Mouse (Mus musculus) heart, postnatal 0 days (tissue): ENCODE measurements around the gene Krt71. TPM values are rescaled to one million over a fixed set of nuclear protein-coding genes. Genes with fewer than 3 reads are reported as not detected.

Experiments used
- ATAC-seq: fragments of 200-750 bp; cut with Nextera tagmentation; 2 replicates; pipeline ENCODE4 v1.8.0; 2017; ENCODE audit warnings: low read depth, moderate number of reproducible peaks, moderate library complexity; ENCODE audit not compliant: insufficient read depth
- DNase-seq: peaks from one replicate; pipeline ENCODE4 v3.0.0-alpha.2; 2016; ENCODE audit warnings: low spot score
- H3K27ac ChIP-seq: fragments of 300-500 bp; sonication (generic); 2 replicates; pipeline ENCODE4 v1.5.1; 2014; ENCODE audit warnings: low read depth, mild to moderate bottlenecking
- H3K27me3 ChIP-seq: fragments of 300-500 bp; sonication (generic); 2 replicates; pipeline ENCODE4 v1.6.1; 2014; ENCODE audit warnings: low read length, mixed read lengths; ENCODE audit not compliant: control insufficient read depth, insufficient read depth
- H3K36me3 ChIP-seq: fragments of 300-500 bp; sonication (generic); replicated peaks from 2 replicates; pipeline ENCODE4 v1.6.1; 2014; ENCODE audit warnings: low read length, mixed read lengths; ENCODE audit not compliant: control insufficient read depth, insufficient read depth
- H3K4me1 ChIP-seq: fragments of 300-500 bp; sonication (generic); 2 replicates; pipeline ENCODE4 v1.6.1; 2014; ENCODE audit warnings: antibody characterized with exemption; ENCODE audit not compliant: control insufficient read depth, insufficient read depth
- H3K4me2 ChIP-seq: fragments of 300-500 bp; sonication (generic); 2 replicates; pipeline ENCODE4 v1.6.1; 2014; ENCODE audit warnings: low read depth, mild to moderate bottlenecking, low read length, moderate library complexity
- H3K4me3 ChIP-seq: fragments of 300-500 bp; sonication (generic); 2 replicates; pipeline ENCODE4 v1.5.1; 2014; ENCODE audit warnings: low read depth, low read length
- H3K9ac ChIP-seq: fragments of 300-500 bp; sonication (generic); replicated peaks from 2 replicates; pipeline ENCODE4 v1.6.1; 2014; ENCODE audit warnings: low read depth, low read length, mixed read lengths
- H3K9me3 ChIP-seq: fragments of 300-500 bp; sonication (generic); replicated peaks from 2 replicates; pipeline ENCODE4 v1.6.1; 2016; ENCODE audit warnings: low read length; ENCODE audit not compliant: control insufficient read depth
- CTCF ChIP-seq: IDR thresholded peaks from 2 replicates; pipeline ENCODE4 v1.5.1; 2016; ENCODE audit warnings: antibody characterized with exemption, control low read depth, low read depth
- EP300 ChIP-seq: IDR thresholded peaks from 2 replicates; pipeline ENCODE4 v1.6.1; 2016; ENCODE audit warnings: antibody characterized with exemption, low read depth
- WGBS: fragments of 180-500 bp; shearing (Covaris S2); extraction: QIAGEN DNeasy Blood & Tissue Kit; methylation state at CpG from one replicate; pipeline ENCODE4 v1.1.7; 2014; 5-methylcytosine and 5-hydroxymethylcytosine counted together
- polyA plus RNA-seq: library from polyadenylated mRNA; unstranded; fragments of >200 nt; fragmentation: Nextera tagmentation; extraction: Ambion mirVana; gene quantifications from 2 replicates; pipeline ENCODE4 v1.2.1, GENCODE M21; 2015
- total RNA-seq: library from RNA; depleted of rRNA; stranded (reverse); fragments of >200 nt; gene quantifications from 2 replicates; pipeline ENCODE4 v1.2.3, GENCODE M21; 2014; ENCODE audit warnings: low replicate concordance; rRNA removed

The Krt71 gene
- total RNA-seq, result not detected in 2 replicates
- not detected in 2 replicates for polyA plus RNA-seq

DNA sequence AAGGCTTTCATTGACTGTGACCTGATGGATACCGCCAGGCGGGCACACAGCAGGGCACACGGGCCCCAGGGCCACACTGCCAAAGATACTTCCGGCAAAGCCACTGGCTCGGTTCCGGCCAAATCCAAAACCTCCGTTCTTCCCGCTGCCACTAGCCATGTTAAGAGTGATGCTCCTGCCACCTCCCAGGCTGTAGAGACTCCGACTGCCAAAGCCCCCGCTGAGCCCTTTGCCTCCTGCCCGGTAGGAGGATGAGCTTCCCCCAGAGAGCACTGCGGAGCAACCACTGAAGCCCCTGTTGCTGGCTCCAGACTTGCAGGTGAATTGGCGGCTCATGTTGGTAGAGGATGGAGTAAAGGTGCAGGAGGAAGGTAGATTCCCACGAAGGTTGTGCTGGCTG lies at the start of gene Krt71:
Krt71 (minus strand) TSS at position 399 of the 400 bp plus-strand sequence.
- Histone ChIP-seq H3K36me3 (no peaks in the 10 kb centered on the region), H3K4me3 (no peak within 1 kb of the TSS), H3K27me3 (peaks cover 15% of the 10 kb centered on the region; the same call in 1 of the 2 replicates), H3K9ac (no peak within 1 kb of the TSS), H3K4me2 (no peak within 1 kb of the TSS), H3K9me3 (no peaks in the 10 kb centered on the region), H3K27ac (no peak within 1 kb of the TSS), H3K4me1 (no peaks in the 10 kb centered on the region)
- 49% methylated on average over 14 of the region's 14 CpGs for WGBS
- no peak for ATAC-seq
- no peak for DNase-seq
- TF ChIP-seq EP300 (no peak), CTCF (no peak)

DNA sequence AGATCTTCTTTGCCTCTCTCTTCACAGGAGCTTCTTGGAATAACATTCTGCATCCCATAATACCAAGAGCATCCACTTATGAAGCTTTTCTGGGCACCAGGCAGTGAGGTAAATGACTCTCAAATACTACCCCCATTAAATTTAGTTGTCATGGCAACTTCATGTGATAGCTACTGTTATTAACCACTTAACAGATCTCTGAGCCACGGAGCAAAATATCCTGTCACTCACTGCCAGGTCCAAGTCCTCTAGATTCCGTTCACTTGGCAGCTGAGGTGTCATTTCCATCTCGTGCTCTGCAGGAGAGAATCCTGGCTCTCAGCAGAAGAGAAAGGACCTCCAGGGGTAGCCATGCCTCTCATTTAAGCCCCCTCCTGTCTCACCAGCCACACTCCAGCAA lies 48.0 kb upstream of the Krt71 start:
- Histone ChIP-seq H3K36me3 (no peaks in the 10 kb centered on the region), H3K27me3 (no peaks in the 10 kb centered on the region)

DNA sequence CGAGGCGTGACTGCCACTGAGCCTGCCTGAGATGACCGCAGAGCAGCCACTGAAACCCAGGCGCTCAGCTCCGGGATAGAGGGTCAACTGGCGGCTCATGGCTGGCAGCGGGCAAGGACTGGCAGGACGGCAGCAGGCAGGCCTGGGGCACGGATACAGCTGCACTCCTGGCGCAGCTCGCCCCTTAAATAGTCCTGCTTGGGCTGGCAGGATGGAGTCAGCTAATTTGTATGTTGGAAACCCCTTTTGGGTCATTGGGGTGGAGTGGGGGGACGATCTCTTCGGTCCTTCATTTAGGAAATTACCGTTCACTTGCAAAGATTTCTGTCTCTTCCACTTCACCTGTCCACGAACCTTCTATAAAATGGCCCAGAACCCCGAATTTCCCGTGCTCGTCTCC lies 43.5 kb upstream of the Krt71 start, which contains the start of gene Krt72:
Krt72 (minus strand) TSS at position 101 of the 400 bp plus-strand sequence.
- Histone ChIP-seq H3K36me3 (no peaks in the 10 kb centered on the region), H3K9me3 (no peaks in the 10 kb centered on the region), H3K27ac (no peak within 1 kb of the TSS), H3K4me1 (no peaks in the 10 kb centered on the region), H3K27me3 (no peaks in the 10 kb centered on the region), H3K4me2 (no peak within 1 kb of the TSS), H3K9ac (no peak within 1 kb of the TSS), H3K4me3 (no peak within 1 kb of the TSS)
- no peak for ATAC-seq
- TF ChIP-seq CTCF (no peak), EP300 (no peak)
- 84% methylated on average over 18 of the region's 18 CpGs for WGBS
- no peak for DNase-seq

More for the DNA sequence above, 48.0 kb upstream of the Krt71 start:
- no peaks in the 10 kb centered on the region for H3K9me3 ChIP-seq
- H3K4me2 ChIP-seq, result no peak overlapping the region
- DNase-seq (no peak), ATAC-seq (no peak)
- H3K4me3 ChIP-seq, result no peak overlapping the region
- WGBS, result 18% methylated on average over 3 of the region's 3 CpGs
- no peak overlapping the region for H3K9ac ChIP-seq
- no peaks in the 10 kb centered on the region for H3K4me1 ChIP-seq
- TF ChIP-seq EP300 (no peak), CTCF (no peak)
- no peak overlapping the region for H3K27ac ChIP-seq

DNA sequence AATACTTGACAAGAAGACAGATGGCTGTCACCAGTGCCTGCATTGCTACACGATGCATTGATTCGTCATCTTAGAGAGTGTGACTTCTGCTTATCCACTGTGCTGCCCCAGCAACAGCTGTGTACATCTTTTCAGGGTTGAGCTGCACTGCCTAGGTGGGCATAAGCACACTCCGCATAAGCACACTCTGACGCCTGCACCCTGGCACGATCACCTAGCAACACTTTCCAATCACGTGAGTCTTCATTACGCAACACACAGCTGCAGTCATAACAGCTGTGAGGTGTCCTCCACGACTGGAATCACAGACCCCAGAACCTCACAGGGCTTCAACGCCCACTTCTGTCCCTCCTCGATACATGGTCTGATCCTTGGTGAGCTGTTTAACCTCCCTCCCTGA lies 30.5 kb upstream of the Krt71 start:
- Histone ChIP-seq H3K4me2 (no peak overlapping the region), H3K27ac (no peak overlapping the region), H3K36me3 (no peaks in the 10 kb centered on the region), H3K9me3 (no peaks in the 10 kb centered on the region), H3K27me3 (peaks cover 19% of the 10 kb centered on the region; the same call in 1 of the 2 replicates), H3K4me1 (no peaks in the 10 kb centered on the region), H3K4me3 (no peak overlapping the region), H3K9ac (no peak overlapping the region)
- DNase-seq (no peak), ATAC-seq (no peak)
- 69% methylated on average over 10 of the region's 10 CpGs for WGBS
- TF ChIP-seq EP300 (no peak), CTCF (no peak)

DNA sequence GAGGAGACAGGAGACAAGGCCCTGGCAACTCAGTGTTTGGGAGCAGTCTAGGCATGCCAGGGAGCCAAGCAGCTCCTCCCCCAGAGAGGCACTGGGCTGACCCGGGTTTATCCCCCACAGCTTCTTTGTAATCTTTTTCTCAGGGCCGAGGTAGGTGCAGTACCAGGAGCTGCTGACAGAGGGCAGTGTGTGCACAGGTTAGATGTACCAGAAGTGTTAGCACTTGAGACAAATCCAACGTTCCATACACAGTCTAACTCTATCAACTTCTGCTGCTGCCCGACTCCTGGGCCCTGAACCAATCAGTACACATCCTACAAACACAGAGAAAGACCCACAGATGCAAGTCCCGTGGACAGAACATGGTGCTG lies 29.8 kb upstream of the Krt71 start:
- H3K27me3 ChIP-seq, result peaks cover 19% of the 10 kb centered on the region; the same call in 1 of the 2 replicates
- no peak for TF ChIP-seq EP300
- TF ChIP-seq CTCF, result peak; percentile 80
- H3K4me2 ChIP-seq, result no peak overlapping the region
- no peaks in the 10 kb centered on the region for H3K4me1 ChIP-seq
- DNase-seq, result peak; percentile 49
- no peak overlapping the region for H3K27ac ChIP-seq
- H3K9me3 ChIP-seq, result no peaks in the 10 kb centered on the region
- peak; percentile 41; the same call in 1 of the 2 replicates for ATAC-seq
- WGBS, result 5% methylated on average over 5 of the region's 5 CpGs
- no peak overlapping the region for H3K9ac ChIP-seq
- no peak overlapping the region for H3K4me3 ChIP-seq
- H3K36me3 ChIP-seq, result no peaks in the 10 kb centered on the region
